Mouse (Mus musculus) heart, embryonic 16.5 days (tissue): Measurements from ENCODE around the gene Glrx. TPM values are rescaled to one million over a fixed set of nuclear protein-coding genes. Genes with fewer than 3 reads are reported as not detected.

Experiments used
- ATAC-seq: fragments of 200-750 bp; cut with Nextera tagmentation; replicated peaks from 2 replicates; pipeline ENCODE4 v1.8.0; 2017; ENCODE audit warnings: moderate number of reproducible peaks; ENCODE audit not compliant: insufficient read depth, low FRiP score; ENCODE audit errors: extremely low read depth
- H3K27ac ChIP-seq: fragments of 300-500 bp; sonication (generic); 2 replicates; pipeline ENCODE4 v1.5.1; 2014; ENCODE audit warnings: mild to moderate bottlenecking, low read length, control low read depth, moderate library complexity
- H3K27me3 ChIP-seq: fragments of 300-500 bp; sonication (generic); 2 replicates; pipeline ENCODE4 v1.6.1; 2014; ENCODE audit warnings: low read length, mixed read lengths; ENCODE audit not compliant: control insufficient read depth, insufficient read depth
- H3K36me3 ChIP-seq: fragments of 300-500 bp; sonication (generic); 2 replicates; pipeline ENCODE4 v1.6.1; 2014; ENCODE audit not compliant: control insufficient read depth, insufficient read depth
- H3K4me1 ChIP-seq: fragments of 300-500 bp; sonication (generic); 2 replicates; pipeline ENCODE4 v1.6.1; 2014; ENCODE audit warnings: low read length, mixed read lengths; ENCODE audit not compliant: control insufficient read depth, insufficient read depth
- H3K4me2 ChIP-seq: fragments of 300-500 bp; sonication (generic); 2 replicates; pipeline ENCODE4 v1.6.1; 2014; ENCODE audit warnings: low read depth, mild to moderate bottlenecking, control low read depth, low read length
- H3K4me3 ChIP-seq: fragments of 300-500 bp; sonication (generic); 2 replicates; pipeline ENCODE4 v1.5.1; 2014; ENCODE audit warnings: mild to moderate bottlenecking, control low read depth, low read length
- H3K9ac ChIP-seq: fragments of 300-500 bp; sonication (generic); 2 replicates; pipeline ENCODE4 v1.6.1; 2014; ENCODE audit warnings: low read length, control low read depth
- H3K9me3 ChIP-seq: fragments of 300-500 bp; sonication (generic); replicated peaks from 2 replicates; pipeline ENCODE4 v1.6.1; 2016; ENCODE audit warnings: low read length; ENCODE audit not compliant: control insufficient read depth
- WGBS: fragments of 180-500 bp; shearing (Covaris S2); extraction: QIAGEN DNeasy Blood & Tissue Kit; methylation state at CpG from one replicate; pipeline ENCODE4 v1.1.7; 2014; 5-methylcytosine and 5-hydroxymethylcytosine counted together
- polyA plus RNA-seq: library from polyadenylated mRNA; unstranded; fragments of >200 nt; fragmentation: Nextera tagmentation; extraction: Ambion mirVana; gene quantifications from 2 replicates; pipeline ENCODE4 v1.2.1, GENCODE M21; 2015

Gene Glrx
- polyA plus RNA-seq, 1 experiment from 2014 or later = 135 TPM

GRCm38 (mm10) chr13:75892876-75893275 is 53.2 kb downstream of the Glrx start:
- H3K4me3 ChIP-seq = no peak overlapping the region
- H3K27ac ChIP-seq = no peak overlapping the region
- 68% methylated on average over 6 of the region's 6 CpGs for WGBS
- ATAC-seq = no peak
- no peaks in the 10 kb centered on the region for H3K27me3 ChIP-seq
- no peak overlapping the region for H3K4me2 ChIP-seq
- H3K36me3 ChIP-seq = peaks cover 16% of the 10 kb centered on the region; the same call in 1 of the 2 replicates
- no peak overlapping the region for H3K9ac ChIP-seq
- H3K9me3 ChIP-seq = no peaks in the 10 kb centered on the region
- no peaks in the 10 kb centered on the region for H3K4me1 ChIP-seq

Other genes starting within 250 kb of the Glrx start
- 3.8 and 5.2 TPM in 2 replicates for gene Ell2, start 133.1 kb upstream of the Glrx start, polyA plus RNA-seq
- 16.4 and 19.7 TPM in 2 replicates for gene Rhobtb3, start 104.1 kb downstream of the Glrx start, polyA plus RNA-seq
- gene Spata9, start 127.3 kb downstream of the Glrx start, polyA plus RNA-seq = 0.14 and 0.37 TPM in 2 replicates
- 11.7 and 12.0 TPM in 2 replicates for gene Rfesd, start 178.9 kb downstream of the Glrx start, polyA plus RNA-seq
- gene Gpr150, start 217.1 kb downstream of the Glrx start, polyA plus RNA-seq = 0.08 TPM in 1 of 2 replicates, not detected in the other